8 mouse cellular contexts compared by ENCODE assay signal in the genomic region with DNA sequence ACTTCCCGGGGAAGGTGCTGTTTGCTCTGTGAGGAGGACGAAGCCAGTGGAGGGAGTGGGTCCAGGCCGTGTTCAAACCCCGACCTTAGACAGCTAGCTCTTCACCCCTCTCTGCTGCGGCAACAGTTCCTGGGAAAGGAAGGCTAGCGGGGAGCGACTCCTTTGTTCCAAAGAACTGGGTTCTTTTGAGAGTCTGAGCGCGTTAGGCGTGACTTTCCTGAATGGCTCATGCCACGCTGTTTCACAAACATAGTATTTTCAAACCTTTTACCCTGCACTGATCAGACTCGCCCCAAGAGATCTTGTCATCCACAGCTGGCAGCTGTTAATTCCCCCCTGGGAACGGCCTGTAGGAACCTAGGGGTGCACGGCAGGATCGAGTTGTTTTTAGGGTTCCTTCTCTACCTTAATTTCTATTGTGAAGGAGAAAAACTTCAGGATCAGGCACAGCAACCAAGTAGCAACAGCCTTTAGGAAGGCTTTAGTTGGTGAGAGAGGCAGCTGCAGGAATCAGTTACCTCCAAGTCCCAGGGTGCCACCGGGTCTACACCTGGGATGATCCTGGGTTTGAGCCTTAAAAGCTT. TPM values are rescaled to one million over a fixed set of nuclear protein-coding genes. Genes with fewer than 3 reads are reported as not detected.
DNase-seq lines count a peak whose midpoint lies in the region; ATAC-seq and TF ChIP-seq lines count a peak whose summit lies in the region.

No protein-coding gene starts in this region.

- peak overlapping the region; percentile 99 for H3K27ac ChIP-seq in layer of hippocampus, adult 2 months
- H3K27ac ChIP-seq in heart, embryonic 14.5 days (replicated peaks in 1 of 2; ENCODE audit: control insufficient read depth in 1 of 2, insufficient read depth in 1 of 2, low read depth in 2 of 2, low read length in 2 of 2), result peak overlapping the region; percentile 89 to 94; a peak in 3 of 4 replicates
- peak overlapping the region; percentile 97 for H3K27ac ChIP-seq in liver, embryonic 12.5 days

- H3K9me3 ChIP-seq in heart, embryonic 14.5 days (ENCODE audit: control insufficient read depth, low read length), result no peaks in the 10 kb centered on the region
- H3K9me3 ChIP-seq in liver, embryonic 12.5 days (replicated peaks), result no peaks in the 10 kb centered on the region

- no peak for TF ChIP-seq CTCF in layer of hippocampus, adult 2 months (conservative IDR thresholded peaks at IDR 0.05)

- H3K4me3 ChIP-seq in layer of hippocampus, adult 2 months, result peak overlapping the region; percentile 74
- peak overlapping the region; percentile 71 to 88 for H3K4me3 ChIP-seq in heart, embryonic 14.5 days (ENCODE audit: control insufficient read depth in 1 of 2, insufficient read depth in 1 of 2, low read depth in 1 of 2, low read length in 2 of 2)
- H3K4me3 ChIP-seq in liver, embryonic 12.5 days, result peak overlapping the region; percentile 94

- DNase-seq in layer of hippocampus, adult 2 months (ENCODE audit: low spot score in 2 of 2), result no peak
- no peak for DNase-seq in layer of hippocampus, adult 8-10 months (ENCODE audit: low spot score in 2 of 2)
- DNase-seq in brain, adult 2 months (ENCODE audit: low read depth, low spot score), result peak; percentile 41
- DNase-seq in testis, postnatal 10 days (ENCODE audit: low spot score), result peak; percentile 47
- DNase-seq in c-Kit-positive CD71-positive TER-119-positive erythroid progenitor cells, embryonic 14.5 days (ENCODE audit: low spot score), result no peak
- no peak for DNase-seq in ovary, adult 18-20 months (ENCODE audit: low spot score)

- peak overlapping the region; percentile 92 for H3K9ac ChIP-seq in heart, embryonic 14.5 days (ENCODE audit: low read length)
- H3K9ac ChIP-seq in liver, embryonic 12.5 days, result peak overlapping the region; percentile 93

- no peaks in the 10 kb centered on the region for H3K27me3 ChIP-seq in heart, embryonic 14.5 days (ENCODE audit: control insufficient read depth, insufficient read depth, low read length)
- H3K27me3 ChIP-seq in liver, embryonic 12.5 days (replicated peaks), result no peaks in the 10 kb centered on the region

- H3K36me3 ChIP-seq in heart, embryonic 14.5 days (ENCODE audit: control insufficient read depth, insufficient read depth, low read length), result peaks cover 8% of the 10 kb centered on the region; the same call in 1 of the 2 replicates
- peaks cover 44% of the 10 kb centered on the region for H3K36me3 ChIP-seq in liver, embryonic 12.5 days

- WGBS in heart, embryonic 14.5 days, result 14% methylated on average over 16 of the region's 16 CpGs
- 5% methylated on average over 16 of the region's 16 CpGs for WGBS in liver, embryonic 12.5 days (ENCODE audit: insufficient replicate concordance)

- peak overlapping the region; percentile 88 for H3K4me2 ChIP-seq in heart, embryonic 14.5 days (ENCODE audit: low read length)
- peak overlapping the region; percentile 89 for H3K4me2 ChIP-seq in liver, embryonic 12.5 days

- peaks cover 2 to 10% of the 10 kb centered on the region in 2 experiments; a peak in 2 of 4 replicates for H3K4me1 ChIP-seq in heart, embryonic 14.5 days (ENCODE audit: control insufficient read depth in 2 of 2, insufficient read depth in 2 of 2, low read length in 2 of 2)
- H3K4me1 ChIP-seq in liver, embryonic 12.5 days, result peaks cover 63% of the 10 kb centered on the region

- ATAC-seq in heart, embryonic 14.5 days (ENCODE audit: insufficient number of reproducible peaks, insufficient read depth, low FRiP score, low read depth), result no peak
- ATAC-seq in liver, embryonic 12.5 days, result no peak

RNA-seq across cellular contexts. Expression of a gene that starts 1.3 kb away (rescaled TPM):
- 10 to 100 TPM; 32.5 to 32.8 TPM for total RNA-seq in layer of hippocampus, adult 2 months (2021)
- 10 to 100 TPM; 28.4 to 35.9 (median 32.0) TPM for total RNA-seq in layer of hippocampus, adult 8-10 months (2022)
- polyA plus RNA-seq in heart, embryonic 14.5 days (2014; fragmentation: Nextera tagmentation; extraction: Ambion mirVana), result 12.1 and 12.4 TPM in 2 replicates
- polyA plus RNA-seq in liver, embryonic 12.5 days (2016; fragmentation: Nextera tagmentation; extraction: Ambion mirVana), result 44.3 and 45.0 TPM in 2 replicates

RNA-seq across cellular contexts. Expression of a gene that starts 31.8 kb away (rescaled TPM):
- total RNA-seq in layer of hippocampus, adult 2 months (2021), result under 1 TPM in 1 of 2 experiments, not detected in 1; 0.37 TPM
- under 1 TPM in 1 of 4 experiments, not detected in 3; 0.33 TPM for total RNA-seq in layer of hippocampus, adult 8-10 months (2022)
- polyA plus RNA-seq in heart, embryonic 14.5 days (2014; fragmentation: Nextera tagmentation; extraction: Ambion mirVana), result not detected in 2 replicates
- polyA plus RNA-seq in liver, embryonic 12.5 days (2016; fragmentation: Nextera tagmentation; extraction: Ambion mirVana), result not detected in 2 replicates

Comparison
In these comparisons a context has a peak if more than half of its experiments do, and no peak if none do; other contexts are left out.
1. DNase-seq: peak in brain, adult 2 months (single experiment) and testis, postnatal 10 days (single experiment); none in layer of hippocampus, adult 2 months (0 of 2), layer of hippocampus, adult 8-10 months (0 of 2), c-Kit-positive CD71-positive TER-119-positive erythroid progenitor cells, embryonic 14.5 days (single experiment) and ovary, adult 18-20 months (single experiment).
2. Peak in every context shown above with its lines, with median percentiles within 50 percentile points of each other: H3K27ac ChIP-seq and H3K4me3 ChIP-seq.